Mouse (Mus musculus) c-Kit-positive CD71-positive TER-119-positive erythroid progenitor cells, embryonic 14.5 days (primary cell): ENCODE measurements around the gene Wdr47.
A peak's percentile ranks its signal among the peaks of the same experiment; 100 is the strongest.
"Not testable (repeated sequence)": the region's sequence is repeated elsewhere in the genome, so short reads cannot be mapped to it uniquely, and the experiment has no call there.

Experiments used
- DNase-seq: peaks from one replicate; pipeline ENCODE4 v3.0.0-alpha.2; 2013; ENCODE audit warnings: low spot score

Wdr47 gene

DNA sequence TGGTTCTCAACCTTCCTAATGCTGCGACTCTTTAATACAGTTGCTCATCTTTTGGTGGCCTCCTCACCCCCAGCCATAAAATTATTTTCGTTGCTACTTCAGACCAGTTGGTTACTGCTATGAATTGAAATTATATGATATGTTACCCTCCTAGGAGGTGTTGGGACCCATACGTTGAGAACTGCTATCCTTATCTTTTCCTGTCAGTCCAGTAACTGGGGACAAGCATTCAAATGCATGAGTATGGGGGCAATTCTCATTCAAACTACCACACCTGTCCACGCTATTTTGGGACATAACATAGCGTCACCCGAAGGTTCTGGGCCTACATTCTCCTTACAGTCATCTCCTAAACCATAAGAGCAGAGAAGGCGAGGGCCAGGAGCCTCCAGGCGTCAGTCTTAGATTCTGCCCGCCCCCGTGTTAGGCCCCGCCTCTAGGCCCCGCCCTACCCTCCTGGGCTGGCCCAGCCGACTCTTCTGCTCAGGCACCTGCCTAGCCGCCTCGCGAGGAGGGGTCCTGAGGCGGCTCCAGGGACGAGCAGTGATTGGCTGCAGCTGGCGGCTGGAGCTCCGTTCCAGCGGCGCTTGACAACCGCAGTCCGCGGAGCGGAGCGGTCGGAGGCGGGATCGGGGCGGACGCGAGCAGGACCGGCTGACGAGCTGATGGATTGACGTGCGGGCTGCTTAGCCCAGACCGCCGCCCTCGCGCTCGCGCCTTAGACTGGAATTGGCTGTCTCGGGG lies at the start of gene Wdr47:
Wdr47 (plus strand) TSS at position 494 of the 744 bp plus-strand sequence.
- peak; percentile 94 for DNase-seq

DNA sequence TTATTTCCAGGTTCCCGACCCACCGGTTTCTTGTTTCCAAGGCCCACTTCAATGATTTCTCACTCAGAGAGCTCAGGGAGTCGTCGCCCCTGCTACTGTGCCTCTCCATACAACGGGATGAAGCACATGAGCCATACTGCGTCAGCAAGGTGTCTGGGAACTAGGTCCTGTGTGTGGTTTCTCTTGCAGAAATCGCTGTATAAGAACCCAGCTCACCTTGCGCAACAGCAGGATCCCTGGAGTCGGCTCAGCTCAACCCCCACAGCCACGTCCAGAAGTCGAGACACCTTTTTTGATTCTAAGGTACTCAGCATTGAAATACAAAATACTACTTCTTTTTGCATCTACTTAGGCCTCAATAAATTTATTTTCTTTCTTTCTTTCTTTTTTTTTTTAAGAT lies 48.8 kb upstream of the Wdr47 start:
- DNase-seq = no peak

DNA sequence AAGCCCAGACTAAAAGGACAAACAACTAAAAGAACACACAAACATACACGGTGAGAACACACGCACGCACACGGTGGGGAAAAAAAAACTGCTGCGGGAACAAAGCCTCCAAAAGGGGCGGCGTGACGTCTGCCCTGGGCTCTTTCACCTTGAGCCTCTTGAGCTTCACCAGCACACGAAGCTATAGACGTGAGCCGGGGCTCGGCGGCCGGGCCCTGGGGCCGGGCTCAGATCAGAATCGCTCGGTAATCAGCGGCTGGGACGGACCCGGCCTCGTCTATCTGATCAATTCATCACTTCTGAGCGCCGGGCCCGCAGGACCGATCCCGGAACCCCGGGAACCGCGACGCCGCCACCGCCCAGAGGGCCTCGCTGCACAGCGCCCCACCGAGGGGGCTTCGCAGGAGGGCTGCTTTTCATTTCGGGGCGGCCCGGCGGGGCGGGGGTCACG lies 36.9 kb upstream of the Wdr47 start:
- no peak for DNase-seq

DNA sequence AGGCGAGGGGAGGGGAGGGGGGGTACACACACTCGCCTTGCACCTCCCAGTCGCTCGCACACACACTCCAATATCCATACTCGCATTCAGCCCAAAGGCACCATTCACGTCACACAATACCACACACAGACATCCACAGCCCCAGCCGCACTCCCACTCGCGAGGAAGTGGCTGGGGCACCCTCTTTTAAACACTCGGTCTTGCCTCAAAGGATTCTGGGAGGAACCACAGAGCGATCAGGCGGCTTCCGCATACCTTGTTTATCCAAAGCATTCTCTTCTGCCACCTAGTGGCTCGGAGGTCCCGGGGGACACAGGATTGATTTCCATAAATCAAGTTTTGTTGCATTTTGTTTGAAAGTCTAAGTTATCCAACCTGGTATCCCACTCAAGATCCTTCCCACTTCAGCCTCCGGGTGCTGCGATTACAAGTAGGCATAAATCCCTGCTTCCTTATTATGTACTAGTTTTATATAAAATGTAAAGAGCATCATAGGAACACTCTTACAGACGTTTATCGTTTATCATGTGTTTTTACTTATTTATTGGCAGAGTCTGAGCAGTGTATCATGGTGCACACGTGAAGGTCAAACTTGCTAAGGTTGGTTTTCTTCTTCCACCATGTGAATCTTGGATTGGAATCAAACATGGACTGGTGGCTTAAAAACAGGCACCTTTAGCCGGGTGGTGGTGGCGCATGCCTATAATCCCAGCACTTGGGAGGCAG lies 36.3 kb upstream of the Wdr47 start:
- DNase-seq = peak; percentile 94

GRCm38 (mm10) chr3:108557888-108558287 lies 33.2 kb upstream of the Wdr47 start:
- DNase-seq = peak; percentile 55

- DNase-seq = peak; percentile 98
Measured at GRCm38 (mm10) chr3:108562133-108562730, 28.8 kb upstream of the Wdr47 start, which contains the start of gene Tmem167b. Tmem167b (minus strand) TSS chr3:108562466.

GRCm38 (mm10) chr3:108562777-108563271 lies 28.3 kb upstream of the Wdr47 start:
- peak; percentile 72 for DNase-seq

- DNase-seq = peak; percentile 87
Measured at GRCm38 (mm10) chr3:108563309-108563708, 27.8 kb upstream of the Wdr47 start.

DNA sequence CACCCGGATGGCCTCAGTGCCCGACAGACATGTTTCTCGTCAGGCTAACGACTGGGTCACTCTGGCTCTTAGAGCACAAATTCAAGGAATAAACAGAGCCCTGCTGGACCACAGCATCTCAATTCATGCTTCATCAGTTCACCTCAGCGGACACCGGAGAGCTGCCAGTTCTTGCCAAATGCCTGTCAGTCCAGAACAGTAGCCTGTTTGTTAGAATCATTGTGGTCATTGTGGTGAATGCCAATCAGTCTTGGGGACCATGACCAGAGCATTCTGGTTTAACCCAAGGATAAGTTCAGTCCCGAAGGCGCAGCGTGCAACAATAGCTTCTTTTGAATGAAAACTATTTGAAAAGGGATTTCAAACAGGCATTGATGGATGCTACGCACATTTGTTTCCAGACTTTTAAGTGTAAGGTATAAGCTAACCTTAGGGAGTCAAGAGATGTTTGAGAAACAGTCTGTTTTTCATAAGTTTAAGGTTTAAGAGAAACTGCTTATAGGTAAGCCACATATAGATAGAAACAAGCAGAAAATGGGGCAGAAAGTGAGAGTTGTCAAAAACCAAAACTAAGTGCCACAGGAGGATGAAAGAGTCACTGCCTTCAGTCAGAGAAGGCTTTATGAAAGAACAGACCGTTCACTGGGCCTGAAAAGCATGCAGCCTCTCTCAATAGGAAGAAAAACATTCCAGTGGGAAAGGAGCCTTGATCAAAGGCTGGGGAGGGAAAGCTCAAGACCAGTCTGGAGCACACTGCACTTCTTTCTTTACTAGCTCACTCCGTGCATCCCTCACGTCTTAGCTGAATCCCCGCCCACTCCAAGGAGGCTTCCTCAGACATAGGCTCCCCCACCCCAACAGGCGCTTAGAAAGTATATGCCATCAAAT lies 22.8 kb upstream of the Wdr47 start:
- DNase-seq = no peak

GRCm38 (mm10) chr3:108569636-108570035 lies 21.4 kb upstream of the Wdr47 start:
- DNase-seq = not testable (repeated sequence)

- DNase-seq = no peak
Measured at GRCm38 (mm10) chr3:108570813-108571212, 20.3 kb upstream of the Wdr47 start.

GRCm38 (mm10) chr3:108571443-108572294 lies 19.4 kb upstream of the Wdr47 start, which contains the start of gene Taf13:
Taf13 (plus strand) TSS chr3:108571698.
- peak; percentile 93 for DNase-seq

DNA sequence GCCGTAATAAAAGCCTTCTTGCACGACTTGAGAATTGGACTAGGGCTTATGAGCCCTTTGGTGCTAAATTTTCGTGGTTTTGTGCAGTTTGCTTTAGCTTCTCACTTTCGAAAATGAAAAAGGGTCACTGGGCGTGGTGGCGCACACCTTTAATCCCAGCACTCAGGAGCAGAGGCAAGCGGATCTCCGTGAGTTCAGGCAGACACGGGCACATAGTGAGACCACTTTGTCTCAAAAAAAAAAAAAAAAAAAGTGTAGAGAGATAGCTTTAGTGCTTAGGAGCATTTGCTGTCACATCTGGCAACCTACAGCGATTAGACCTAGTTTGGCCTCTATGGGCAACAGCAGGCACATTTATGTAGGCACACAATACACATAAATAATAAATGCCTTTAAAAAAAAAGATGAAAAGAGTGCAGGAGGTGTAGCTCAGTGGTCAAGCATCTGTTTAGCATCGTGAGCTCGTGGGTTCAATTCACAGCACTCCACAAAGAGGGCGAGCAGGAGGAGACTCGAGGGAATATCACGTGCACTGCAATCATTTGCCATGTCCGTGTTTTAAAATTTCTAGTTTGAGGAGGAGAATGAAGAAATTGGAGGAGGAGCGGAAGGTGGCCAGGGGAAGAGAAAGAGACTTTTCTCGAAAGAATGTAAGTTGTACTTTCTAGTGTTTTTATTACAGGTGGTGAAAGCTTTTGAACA lies 18.6 kb upstream of the Wdr47 start:
- DNase-seq = no peak

DNA sequence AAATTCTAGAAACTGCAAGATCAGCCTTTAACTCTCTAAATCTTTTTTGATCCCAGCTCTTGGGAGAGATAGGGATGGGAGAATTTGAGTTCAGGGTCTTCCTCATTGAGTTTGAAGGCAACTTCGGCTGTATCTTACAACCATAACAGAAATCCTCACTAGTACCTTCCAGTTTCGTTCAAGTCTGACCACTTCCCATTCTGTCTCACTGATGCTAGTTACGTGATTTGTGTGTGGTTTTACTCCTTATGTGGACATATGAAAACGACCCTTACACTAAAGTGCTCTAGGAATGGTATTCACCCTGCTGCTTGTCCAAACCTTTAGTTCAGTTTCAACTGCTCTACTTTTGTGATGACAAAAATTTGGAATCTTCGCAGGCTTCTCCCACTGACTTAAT lies 17.1 kb upstream of the Wdr47 start:
- DNase-seq = no peak

- no peak for DNase-seq
Measured at GRCm38 (mm10) chr3:108584580-108584979, 6.5 kb upstream of the Wdr47 start.

GRCm38 (mm10) chr3:108588446-108588845 lies 2.6 kb upstream of the Wdr47 start:
- no peak for DNase-seq

DNA sequence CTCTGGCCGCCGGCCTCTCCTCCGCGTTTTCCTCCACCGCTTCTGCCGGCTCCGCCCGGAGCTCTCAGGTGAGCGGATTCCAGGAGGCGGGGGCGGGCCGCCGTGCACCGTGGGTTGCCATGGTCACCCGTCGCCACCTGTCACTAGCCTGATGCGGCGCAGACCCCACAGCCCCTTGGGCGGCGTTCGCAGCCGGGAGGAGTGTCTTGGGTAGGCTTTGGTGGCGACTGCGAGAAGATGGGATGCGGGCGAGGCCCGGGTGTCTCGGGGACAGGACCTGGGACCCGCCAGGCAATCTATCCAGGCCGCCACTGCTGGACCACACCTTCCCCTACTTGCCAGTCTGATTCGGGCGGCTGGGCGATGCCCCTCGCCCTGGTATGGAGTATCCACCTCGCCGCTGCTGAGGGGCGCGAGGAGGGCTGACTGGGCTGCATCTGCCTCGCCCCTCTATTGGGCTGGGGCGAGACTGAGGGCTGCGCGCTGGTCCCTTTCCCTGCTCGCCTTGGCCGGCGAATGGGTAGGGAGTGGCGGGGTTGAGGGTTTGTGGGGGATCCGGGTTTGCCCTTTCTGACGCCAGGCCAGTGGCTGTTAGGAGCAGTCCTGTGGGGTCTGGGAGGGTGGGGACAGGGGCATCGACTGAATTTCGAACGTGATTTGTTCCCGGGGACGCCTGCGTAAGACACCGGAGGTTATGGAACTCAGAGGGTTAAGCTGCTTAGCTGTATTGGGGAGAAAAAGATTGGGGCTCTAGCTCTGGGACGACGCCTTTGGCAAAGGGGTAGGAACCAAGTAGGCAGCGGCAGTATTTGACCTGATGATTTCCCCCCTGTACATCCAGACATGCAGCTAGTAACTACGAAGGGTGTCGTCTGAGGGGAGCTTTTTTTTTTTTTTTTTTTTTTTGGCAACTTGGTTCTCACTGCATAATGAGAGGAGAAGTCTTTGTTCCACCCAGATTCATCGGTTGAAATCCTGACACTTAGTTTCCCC lies 747 bp downstream of the Wdr47 start:
- no peak for DNase-seq

GRCm38 (mm10) chr3:108608906-108609305 lies 17.8 kb downstream of the Wdr47 start:
- DNase-seq = no peak

DNA sequence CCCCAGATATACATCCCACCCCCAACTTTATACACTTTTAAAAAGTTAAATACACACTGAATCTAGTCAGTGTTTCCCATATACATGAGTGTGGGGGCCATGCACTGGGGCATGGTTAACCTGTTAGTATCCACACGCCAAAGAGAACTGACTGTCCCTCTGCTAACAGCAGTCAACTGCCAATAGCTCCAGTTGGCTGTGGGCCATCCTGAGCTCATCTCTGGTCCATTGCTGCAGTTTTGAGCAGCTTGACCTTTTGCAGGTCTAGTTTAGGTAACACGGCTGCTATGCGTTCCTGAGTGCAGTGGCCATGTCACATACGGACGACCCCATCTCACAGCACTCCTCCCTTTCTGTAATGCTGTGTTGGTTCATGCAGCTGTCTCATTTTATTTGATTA lies 43.7 kb downstream of the Wdr47 start:
- DNase-seq = no peak
